Mouse (Mus musculus) layer of hippocampus, adult 2 months (tissue): ENCODE measurements around the gene Wscd2. TPM values are rescaled to one million over a fixed set of nuclear protein-coding genes. Genes with fewer than 3 reads are reported as not detected.

Source experiments
- DNase-seq, 2 experiments: peaks; one replicate each; pipeline ENCODE4 v3.0.0; 2022; ENCODE audit warnings: low spot score in 2 of 2
- H3K27ac ChIP-seq: fragments of 200-600 bp; 2 replicates; pipeline ENCODE4 v1.8.1; 2022
- H3K4me3 ChIP-seq: fragments of 200-600 bp; 2 replicates; pipeline ENCODE4 v1.8.1; 2022; ENCODE audit warnings: mild to moderate bottlenecking
- CTCF ChIP-seq: fragments of 200-600 bp; conservative IDR thresholded peaks from 2 replicates; pipeline ENCODE4 v1.8.1; 2022; ENCODE audit warnings: antibody characterized with exemption, mild to moderate bottlenecking, moderate library complexity
- total RNA-seq, 2 experiments: library from RNA; stranded (reverse); gene quantifications; 2 replicates each; pipeline ENCODE4 v1.2.3; 2021

Gene Wscd2
- total RNA-seq, 2 experiments from 2014 or later: 85.0 to 89.1 TPM

DNA sequence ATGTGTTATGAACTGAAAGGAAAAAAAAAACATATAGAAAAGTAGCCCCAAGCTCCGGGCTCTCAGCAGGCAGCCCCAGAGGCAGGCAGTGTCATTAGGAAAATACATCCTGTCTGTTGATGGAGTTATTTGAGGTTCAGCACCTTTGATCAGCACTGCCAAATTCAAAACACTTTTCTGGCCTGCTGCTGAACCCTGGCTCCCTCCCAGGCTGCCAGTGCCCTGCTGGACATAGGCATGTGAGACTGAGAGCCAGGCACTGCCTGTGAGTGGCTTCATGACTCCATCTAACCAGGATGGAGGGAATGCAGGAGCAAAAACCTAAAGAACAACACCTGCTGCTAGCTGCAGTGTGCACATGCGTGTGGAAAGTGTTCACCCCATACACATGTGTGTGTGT, 64.4 kb downstream of the Wscd2 start:
- H3K4me3 ChIP-seq: no peak overlapping the region
- no peak for TF ChIP-seq CTCF
- no peak for DNase-seq
- H3K27ac ChIP-seq: no peak overlapping the region

DNA sequence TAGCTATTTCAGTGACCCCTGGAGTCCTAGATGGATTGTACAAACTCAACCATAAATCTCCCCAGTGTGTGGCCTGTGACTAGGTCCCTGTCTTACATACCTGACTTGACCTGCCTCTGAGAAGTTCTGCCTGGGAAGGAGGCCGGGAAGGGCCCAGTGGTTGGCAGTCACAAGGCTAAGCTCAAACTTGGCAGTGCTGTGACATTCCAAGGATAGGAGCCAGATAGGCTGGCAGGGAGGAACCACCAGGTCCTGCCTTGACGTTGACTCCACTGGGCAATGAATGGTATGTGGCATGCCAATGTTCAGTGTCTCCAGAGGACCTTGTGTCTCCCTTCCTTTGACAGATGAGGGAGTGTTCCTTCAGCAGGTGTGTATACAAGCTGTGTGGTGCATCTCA, 65.6 kb downstream of the Wscd2 start:
- no peak for TF ChIP-seq CTCF
- no peak overlapping the region for H3K4me3 ChIP-seq
- H3K27ac ChIP-seq: no peak overlapping the region
- no peak for DNase-seq

DNA sequence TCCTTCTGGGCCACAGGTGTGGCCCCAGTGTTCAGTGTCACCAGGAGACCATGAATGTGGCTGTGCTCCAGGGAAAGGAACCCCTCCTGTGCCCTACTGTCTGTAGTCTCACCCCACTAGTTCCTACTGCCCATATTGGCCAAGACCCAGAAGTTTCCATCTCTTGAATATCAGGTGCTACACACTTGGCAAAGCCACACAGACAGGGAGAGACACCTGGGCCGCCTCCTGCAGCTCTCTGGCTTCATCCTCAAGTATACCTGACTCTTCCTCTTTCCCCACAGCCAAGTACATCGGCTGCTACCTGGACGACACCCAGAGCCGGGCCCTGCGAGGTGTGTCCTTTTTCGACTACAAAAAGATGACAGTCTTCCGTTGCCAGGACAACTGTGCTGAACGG, 67.9 kb downstream of the Wscd2 start:
- Histone ChIP-seq H3K4me3 (no peak overlapping the region), H3K27ac (no peak overlapping the region)
- TF ChIP-seq CTCF: no peak
- DNase-seq: no peak

DNA sequence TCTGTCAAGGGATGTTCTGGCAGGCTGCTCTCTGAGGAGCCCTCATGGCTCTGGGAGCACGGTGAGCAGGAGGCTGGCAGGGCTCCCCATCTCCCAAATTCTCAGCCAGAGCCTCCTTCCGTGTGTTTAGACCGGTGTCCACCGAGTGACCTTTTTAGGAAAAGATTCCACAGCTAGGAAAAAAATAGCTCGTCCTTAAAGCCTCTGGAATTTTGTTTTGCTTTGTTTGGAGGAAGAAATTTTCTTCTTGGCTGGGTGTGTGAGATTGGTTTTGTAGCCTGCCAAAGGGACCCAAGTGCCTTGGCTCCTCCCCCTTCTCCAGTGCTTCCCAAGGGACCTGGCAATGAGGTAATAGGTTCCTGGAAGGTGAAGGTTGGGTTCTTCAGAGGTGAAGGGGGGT, 69.5 kb downstream of the Wscd2 start:
- no peak overlapping the region for H3K4me3 ChIP-seq
- peak overlapping the region; percentile 43; the same call in 1 of the 2 replicates for H3K27ac ChIP-seq
- TF ChIP-seq CTCF: no peak
- no peak for DNase-seq

DNA sequence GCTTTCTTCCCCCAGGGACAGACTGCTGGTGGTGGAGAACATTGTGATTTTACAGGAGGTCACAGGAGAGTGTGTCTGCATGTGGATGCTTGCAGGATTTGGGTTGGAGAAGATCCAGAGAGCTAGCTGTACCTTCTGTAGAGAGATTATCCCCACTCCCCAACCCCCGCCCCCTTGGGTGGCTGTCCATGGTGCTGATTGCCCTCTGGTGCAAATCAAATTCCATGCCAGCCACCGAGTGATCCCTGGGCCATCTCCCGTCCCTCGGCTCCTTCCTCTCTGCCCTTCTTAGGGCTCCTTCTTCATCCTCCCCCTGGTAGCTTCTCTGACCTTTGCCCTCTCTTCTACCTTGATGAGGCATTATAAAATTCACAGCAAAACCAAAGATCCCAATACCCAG, 74.3 kb downstream of the Wscd2 start:
- TF ChIP-seq CTCF: no peak
- no peak overlapping the region for H3K4me3 ChIP-seq
- no peak overlapping the region for H3K27ac ChIP-seq
- no peak for DNase-seq

DNA sequence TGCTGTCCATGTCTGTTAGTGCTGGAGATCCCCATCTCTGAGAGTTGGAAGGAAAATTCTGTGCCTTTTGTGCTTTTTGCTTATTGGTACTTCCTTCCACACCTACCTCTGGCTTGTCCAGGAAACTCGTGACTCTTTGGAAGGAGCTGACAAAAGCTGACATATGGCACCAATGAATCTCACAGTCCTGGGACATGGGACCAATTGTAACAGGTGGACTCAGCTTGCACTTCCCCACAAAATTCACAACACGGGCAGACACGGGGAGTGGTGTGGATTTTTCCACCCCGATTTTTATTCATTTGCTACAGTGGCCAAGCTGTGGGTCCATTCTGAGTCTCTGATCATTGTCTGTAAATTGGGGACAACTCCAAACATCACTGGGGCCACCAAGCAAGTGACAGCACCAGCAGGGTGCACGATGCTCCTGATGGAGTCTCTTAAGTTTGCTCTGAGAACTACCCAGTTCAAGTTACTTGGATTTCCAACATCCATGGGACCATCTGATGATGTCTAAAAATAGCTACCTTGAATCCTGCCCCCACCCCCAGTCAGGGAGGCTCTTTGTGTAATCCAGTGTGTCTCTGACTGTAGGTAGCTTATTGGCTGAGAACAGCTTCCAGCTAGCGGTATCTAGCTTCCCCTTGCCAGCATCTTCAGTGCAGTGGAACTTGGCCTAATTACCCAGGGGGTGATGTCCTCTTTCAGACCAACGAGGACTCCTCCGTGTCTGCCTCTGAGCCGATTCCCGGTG, 75.1 kb downstream of the Wscd2 start:
- DNase-seq: no peak
- Histone ChIP-seq H3K27ac (peak overlapping the region; percentile 12; the same call in 1 of the 2 replicates), H3K4me3 (no peak overlapping the region)
- TF ChIP-seq CTCF: no peak

DNA sequence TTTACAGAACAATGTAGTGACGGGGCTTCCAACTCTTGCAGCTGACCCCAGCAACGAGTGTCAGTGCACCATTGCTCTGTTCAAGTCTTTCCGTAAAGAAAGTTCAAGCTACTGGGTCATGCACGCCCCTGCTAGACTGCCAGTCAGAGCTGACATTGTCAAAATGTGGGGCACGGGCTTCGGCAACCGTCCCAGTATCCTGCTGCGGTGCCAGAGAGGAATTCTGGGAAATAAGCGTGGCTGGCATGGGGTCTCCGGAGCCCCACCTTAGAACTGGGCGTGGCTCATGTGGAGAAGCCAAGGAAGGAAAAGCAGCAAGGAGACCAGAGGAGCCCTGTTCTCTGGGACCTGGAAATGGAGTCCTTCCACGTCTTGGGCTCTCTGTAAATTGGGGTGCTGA, 75.7 kb downstream of the Wscd2 start:
- H3K4me3 ChIP-seq: no peak overlapping the region
- no peak for DNase-seq
- H3K27ac ChIP-seq: peak overlapping the region; percentile 12; the same call in 1 of the 2 replicates
- TF ChIP-seq CTCF: no peak

DNA sequence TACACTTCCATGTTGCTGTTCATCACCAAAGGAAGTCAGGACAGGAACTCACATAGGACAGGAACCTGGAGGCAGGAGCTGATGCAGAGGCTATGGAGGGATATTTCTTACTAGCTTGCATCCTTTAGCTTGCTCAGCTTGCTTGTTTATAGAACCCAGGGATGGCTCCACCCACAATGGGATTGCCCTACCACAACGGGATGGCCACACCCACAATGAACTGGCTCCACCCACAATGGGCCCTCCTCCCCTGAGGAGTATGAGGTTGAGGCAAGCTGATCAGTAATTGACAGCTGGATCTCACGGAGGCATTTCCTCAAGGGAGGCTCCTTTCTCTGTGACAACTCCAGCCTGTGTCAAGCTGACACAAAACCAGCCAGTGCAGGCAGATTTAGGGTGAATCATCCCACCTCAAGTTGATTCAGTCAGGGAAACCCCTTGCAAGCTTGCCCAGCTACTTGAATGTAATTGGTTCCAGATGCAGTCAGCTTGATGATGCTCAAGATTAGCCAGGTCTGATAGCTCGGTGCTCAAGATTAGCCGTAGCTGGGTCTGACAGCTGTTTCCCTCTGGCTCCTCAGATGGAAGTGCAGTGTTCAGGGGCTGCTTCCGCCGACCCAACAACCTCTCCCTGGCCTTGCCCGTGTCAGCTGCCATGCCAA, 80.1 kb downstream of the Wscd2 start:
- Histone ChIP-seq H3K4me3 (no peak overlapping the region), H3K27ac (no peak overlapping the region)
- TF ChIP-seq CTCF: no peak
- no peak for DNase-seq

DNA sequence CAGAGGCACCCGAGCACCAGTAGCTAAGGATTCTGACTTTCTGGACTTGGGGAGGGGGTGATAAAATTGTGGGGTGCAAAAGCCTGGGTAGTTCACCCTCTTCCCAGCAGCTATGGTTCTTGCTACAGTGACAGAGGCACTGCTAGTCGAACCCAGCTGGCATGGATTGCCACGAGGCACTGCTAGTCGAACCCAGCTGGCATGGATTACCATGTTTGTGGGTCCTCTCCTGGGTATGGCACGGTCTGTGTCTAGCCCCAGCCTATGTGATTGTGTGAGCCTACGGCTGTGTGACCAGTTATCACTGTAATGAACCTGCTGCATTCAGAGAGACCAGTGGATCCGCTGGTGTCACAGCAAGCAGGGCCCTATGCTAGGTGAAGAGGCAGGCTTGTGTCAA, 87.4 kb downstream of the Wscd2 start:
- Histone ChIP-seq H3K4me3 (peak overlapping the region; percentile 30), H3K27ac (peak overlapping the region; percentile 84)
- DNase-seq: peak in 1 of 2 experiments; percentile 61
- no peak for TF ChIP-seq CTCF

- TF ChIP-seq CTCF: no peak
- peak overlapping the region; percentile 84 for H3K27ac ChIP-seq
- H3K4me3 ChIP-seq: no peak overlapping the region
Measured at GRCm38 (mm10) chr5:113578428-113578827, 88.3 kb downstream of the Wscd2 start.

GRCm38 (mm10) chr5:113579128-113579527, 89.0 kb downstream of the Wscd2 start:
- no peak for TF ChIP-seq CTCF
- no peak overlapping the region for H3K4me3 ChIP-seq
- peak overlapping the region; percentile 84 for H3K27ac ChIP-seq
- no peak for DNase-seq

More at GRCm38 (mm10) chr5:113578428-113578827, 88.3 kb downstream of the Wscd2 start:
- DNase-seq: no peak

- Histone ChIP-seq H3K4me3 (no peak overlapping the region), H3K27ac (no peak overlapping the region; the same call in 1 of the 2 replicates)
- DNase-seq: no peak
- peak; percentile 82 for TF ChIP-seq CTCF
Measured at GRCm38 (mm10) chr5:113580248-113580647, 90.1 kb downstream of the Wscd2 start.

- DNase-seq: no peak
- no peak overlapping the region for H3K4me3 ChIP-seq
- H3K27ac ChIP-seq: no peak overlapping the region
- TF ChIP-seq CTCF: no peak
Measured at GRCm38 (mm10) chr5:113580801-113581200, 90.7 kb downstream of the Wscd2 start.
